Mouse (Mus musculus) B cell, adult 2 months (primary cell): ENCODE measurements around the gene Gmps.

ENCODE experiments used
- DNase-seq, 2 experiments: peaks; one replicate each; pipeline ENCODE4 v3.0.0; 2022

Gene Gmps

DNA sequence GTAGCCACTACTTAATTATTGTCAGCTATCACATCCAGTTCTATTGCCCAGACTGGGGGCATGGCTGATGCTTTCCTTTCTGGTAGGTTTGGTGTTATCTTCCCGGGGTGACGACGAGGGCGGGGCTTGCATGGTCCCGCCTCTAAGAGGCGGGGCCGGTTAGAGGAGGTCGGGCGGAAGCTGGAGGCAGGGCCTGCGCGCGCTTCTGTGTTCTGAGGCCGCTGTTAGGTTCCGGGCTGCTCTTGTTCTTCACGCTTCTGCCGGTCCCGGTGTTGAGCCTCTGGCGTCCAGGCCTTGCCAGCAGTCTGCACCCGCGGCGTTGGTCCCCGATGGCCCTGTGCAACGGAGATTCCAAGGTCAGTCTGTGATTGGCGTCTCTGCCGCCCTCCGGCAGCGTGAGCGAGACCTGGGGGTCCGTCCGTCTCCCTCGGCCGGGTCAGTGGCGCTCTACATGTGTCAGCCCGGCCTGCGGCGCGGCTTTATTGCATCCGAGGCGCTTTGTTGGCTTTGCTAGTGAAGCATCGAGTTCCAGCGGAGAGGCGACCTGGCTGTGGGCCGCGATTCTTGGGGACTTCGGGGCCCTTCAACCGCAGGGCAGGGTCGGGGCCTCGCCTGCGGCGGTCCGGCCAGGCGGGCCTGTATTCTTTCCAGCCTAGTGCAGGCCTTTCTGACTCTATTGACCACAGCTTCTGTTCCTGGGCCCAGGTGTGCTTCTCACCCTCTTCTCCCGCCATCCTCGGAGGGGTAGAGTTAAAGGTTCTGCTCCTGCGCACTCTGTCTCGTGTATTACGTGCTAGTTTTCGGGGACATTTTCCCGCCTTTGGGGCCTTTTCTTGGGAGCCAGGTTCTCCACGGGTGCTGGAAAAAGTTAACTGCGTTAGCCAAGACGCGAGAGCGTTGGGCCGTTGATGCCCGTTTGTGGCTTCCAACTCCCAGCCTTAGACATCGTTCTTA, at the start of gene Gmps:
Gmps (plus strand) TSS at position 152 of the 954 bp plus-strand sequence.
- peak; percentile 97 for DNase-seq

DNA sequence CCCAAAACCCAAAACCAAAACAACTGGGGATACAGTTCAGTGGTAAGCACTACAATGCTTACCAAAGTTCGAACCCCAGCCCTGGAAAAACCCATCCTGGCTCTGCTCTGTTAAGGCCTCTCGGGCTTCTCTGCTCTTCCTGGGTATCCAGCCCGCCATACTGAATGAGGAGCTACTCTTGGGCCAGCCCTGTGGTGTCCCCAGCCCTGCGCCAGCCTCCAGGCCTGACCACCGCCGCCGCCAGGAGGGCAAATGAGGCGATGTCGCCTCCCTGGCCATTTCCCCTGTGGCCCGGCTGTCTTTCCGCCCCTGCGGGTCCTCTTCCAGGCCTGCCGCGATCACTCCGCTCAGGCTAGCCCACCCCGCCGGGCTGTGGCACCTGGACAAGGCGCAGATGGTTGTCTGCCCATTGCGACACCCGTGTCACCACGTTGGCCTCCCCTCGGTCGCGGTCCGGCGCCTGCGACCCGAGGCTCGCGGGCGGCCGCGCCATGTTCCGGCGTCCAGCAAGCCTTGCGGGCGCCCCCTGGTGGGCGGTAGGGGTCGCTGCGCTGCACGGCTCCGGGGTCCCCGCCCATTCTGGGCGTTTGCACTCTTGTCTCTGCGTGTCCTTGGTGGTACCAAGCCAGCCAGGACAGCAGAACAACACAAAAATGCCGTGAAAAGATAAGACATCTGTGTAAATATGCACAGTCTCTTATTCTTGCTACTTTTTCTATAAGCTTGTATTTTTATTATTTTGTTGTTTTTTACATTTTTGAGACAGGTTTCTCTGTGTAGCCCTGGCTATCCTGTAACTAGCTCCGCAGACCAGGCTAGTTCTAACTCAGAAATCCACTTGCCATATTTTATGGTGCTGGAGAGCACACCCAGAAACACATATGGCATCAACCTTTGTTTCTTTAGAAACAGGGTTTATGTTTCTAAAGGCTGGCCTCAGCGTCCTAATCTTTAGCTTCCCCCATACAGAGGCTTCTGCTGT, 46.7 kb upstream of the Gmps start, which contains the start of gene E130311K13Rik:
E130311K13Rik (minus strand) TSS at position 595 of the 982 bp plus-strand sequence.
- DNase-seq = peak; percentile 93

- DNase-seq = no peak
Measured at GRCm38 (mm10) chr3:63938928-63939327, 37.0 kb upstream of the Gmps start.

GRCm38 (mm10) chr3:63941204-63941850, 34.6 kb upstream of the Gmps start:
- DNase-seq = no peak

GRCm38 (mm10) chr3:63949837-63950236, 26.1 kb upstream of the Gmps start:
- no peak for DNase-seq

DNA sequence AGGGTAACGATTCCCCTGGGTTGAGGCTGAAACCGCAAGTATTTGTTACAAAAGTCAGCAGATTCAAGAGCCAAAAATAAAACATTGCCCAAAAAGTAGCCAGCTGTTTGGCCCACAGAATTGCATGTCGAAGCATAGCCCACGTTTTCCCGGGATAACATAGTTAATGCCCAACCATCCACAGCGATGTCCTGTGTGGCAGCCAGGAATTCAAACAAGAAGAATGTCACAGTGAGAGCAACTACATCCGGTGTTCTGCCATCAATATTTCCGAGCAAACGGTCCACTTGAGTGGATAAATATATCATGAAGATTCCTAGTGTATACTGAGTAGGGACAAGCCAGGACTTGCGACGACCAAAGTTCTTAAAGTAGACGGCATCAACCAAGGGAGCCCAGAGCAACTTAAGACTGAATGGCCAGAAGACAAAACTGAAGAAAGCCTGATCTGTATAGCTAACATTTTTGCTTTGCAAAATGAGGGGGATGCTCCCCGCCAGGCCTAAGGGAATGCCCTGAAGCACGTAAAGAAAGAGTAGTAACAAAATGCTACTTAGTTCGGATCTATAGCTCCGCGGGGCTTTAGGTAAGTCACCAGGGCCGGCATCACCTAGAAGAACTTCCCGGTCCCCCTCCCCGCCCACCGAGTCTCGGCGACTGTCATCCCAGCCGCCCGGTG, 12.3 kb upstream of the Gmps start:
- DNase-seq = peak; percentile 20 to 23

GRCm38 (mm10) chr3:63964100-63964921, 11.6 kb upstream of the Gmps start, which contains the start of gene Slc33a1:
Slc33a1 (minus strand) TSS chr3:63964768.
- peak; percentile 97 to 98 for DNase-seq

DNA sequence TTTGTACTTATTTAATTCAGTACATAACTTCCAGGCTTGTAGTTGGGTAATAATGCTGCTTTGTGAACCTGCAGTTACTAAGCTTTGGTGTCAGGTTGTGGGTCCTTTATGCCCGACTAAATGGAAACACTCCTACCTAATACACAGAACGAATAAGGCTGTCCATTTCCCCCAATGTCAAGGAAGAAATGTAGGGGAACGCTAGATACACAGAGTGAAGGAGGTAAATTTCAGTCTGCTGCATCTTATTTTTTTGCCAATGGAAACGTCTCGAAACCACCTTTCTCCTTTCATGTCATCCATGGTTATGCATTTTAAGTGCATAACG, 11.0 kb upstream of the Gmps start:
- no peak for DNase-seq

- DNase-seq = no peak
Measured at GRCm38 (mm10) chr3:63965929-63966328, 10.0 kb upstream of the Gmps start.

- no peak for DNase-seq
Measured at GRCm38 (mm10) chr3:63977895-63978294, 2.0 kb downstream of the Gmps start.

GRCm38 (mm10) chr3:63986656-63987055, 10.8 kb downstream of the Gmps start:
- DNase-seq = no peak

GRCm38 (mm10) chr3:63988722-63989440, 13.0 kb downstream of the Gmps start:
- no peak for DNase-seq

DNA sequence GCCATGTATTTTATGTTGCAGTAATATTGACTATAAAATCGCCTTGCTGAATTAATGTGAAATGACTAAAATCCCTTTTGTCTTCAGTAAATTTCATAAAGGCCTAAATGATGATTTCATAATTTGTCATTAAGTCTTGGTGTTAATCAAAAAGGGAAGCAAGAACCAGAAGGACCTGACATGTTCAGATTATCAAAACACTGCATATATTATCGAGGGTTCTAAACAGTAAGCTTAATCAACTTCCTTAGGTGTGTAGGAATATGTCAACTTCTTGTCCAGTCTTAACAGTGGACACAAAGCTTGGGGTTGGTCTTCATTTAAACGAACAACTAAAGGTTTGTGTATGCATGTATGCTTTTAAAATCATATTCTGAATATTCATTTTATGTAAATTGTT, 45.5 kb downstream of the Gmps start:
- no peak for DNase-seq

DNA sequence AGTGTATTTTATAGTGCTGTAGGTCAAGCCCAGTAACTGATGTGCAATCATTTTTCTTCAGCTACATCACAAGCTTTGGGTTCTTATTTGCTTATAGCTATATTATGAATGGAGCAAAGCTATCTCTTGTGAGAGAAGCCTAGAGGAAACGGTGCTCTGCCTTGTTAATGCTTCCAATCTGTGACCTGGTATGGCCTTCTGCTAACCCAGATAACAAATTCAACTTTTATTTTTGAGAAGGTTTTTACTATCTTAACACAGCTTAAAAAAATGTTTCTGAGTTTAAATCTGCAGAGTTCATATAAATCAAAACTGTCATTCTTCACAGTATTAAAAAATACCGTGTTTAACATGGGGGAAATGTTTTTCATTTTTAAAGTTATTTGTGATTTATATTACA, 46.0 kb downstream of the Gmps start:
- no peak for DNase-seq

- DNase-seq = no peak
Measured at GRCm38 (mm10) chr3:64029846-64030245, 53.9 kb downstream of the Gmps start.

- DNase-seq = no peak
Measured at GRCm38 (mm10) chr3:64038136-64038841, 62.4 kb downstream of the Gmps start.

DNA sequence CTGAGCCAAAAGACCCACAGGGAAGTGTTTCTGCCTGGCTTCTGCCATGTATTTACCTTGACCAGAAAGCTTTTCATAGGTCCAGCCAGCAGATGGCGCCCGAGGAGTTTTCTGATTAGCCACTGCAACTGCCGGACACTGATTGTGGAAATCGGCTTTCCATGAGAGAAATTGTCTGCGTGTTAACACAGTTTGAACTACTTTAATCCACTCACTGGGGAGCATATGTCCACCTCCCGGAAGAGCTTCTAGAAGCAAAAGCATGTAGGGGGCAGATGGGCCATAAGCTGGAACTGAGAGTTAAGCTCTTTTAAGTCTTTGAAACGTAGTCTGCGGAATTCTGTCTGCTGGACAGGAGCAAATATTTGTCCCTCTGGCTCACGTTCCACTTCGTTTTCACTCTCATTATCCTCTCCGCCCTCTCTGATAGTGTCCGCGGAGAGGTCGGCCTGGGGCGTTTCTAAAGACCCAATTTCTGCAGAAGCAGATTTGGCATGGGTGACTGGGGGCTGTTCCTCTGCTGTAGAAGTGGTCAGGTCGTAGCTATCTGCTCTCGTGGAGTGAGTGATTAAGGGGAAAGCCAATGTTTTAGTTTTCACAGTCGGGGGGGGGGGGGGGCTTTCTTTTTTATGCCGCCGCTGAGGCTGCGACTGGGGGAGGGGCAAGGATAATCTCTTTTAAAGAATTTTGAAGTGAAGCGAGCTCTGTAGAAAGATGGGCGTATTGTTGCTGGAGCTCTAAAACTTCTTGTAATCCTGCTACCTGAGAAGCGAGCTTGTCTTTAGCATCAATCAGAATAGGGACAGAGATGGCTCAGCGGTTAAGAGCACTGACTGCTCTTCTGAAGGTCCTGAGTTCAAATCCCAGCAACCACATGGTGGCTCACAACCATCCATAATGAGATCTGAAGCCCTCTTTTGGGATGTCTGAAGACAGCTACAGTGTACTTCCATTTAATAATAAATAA, 64.2 kb downstream of the Gmps start:
- peak; percentile 67 to 72 for DNase-seq
